Mouse (Mus musculus) heart, embryonic 15.5 days (tissue): ENCODE measurements at regions not wholly inside any gene's neighbourhood (a gene's known extent, or its start where the extent isn't known, plus 50 kb on each side); places are given as distances from the start of the nearest gene placed in this dataset.

Experiments used
- ATAC-seq: fragments of 200-750 bp; cut with Nextera tagmentation; replicated peaks from 2 replicates; pipeline ENCODE4 v1.8.0; 2017; ENCODE audit warnings: low read depth, moderate TSS enrichment; ENCODE audit not compliant: insufficient number of reproducible peaks, insufficient read depth, low FRiP score
- H3K27ac ChIP-seq: fragments of 300-500 bp; sonication (generic); 2 replicates; pipeline ENCODE4 v1.5.1; 2015; ENCODE audit warnings: mild to moderate bottlenecking, inconsistent platforms
- H3K27me3 ChIP-seq: fragments of 300-500 bp; sonication (generic); 2 replicates; pipeline ENCODE4 v1.6.1; 2015; ENCODE audit warnings: inconsistent platforms
- H3K36me3 ChIP-seq: fragments of 300-500 bp; sonication (generic); 2 replicates; pipeline ENCODE4 v1.6.1; 2015; ENCODE audit warnings: mild to moderate bottlenecking, inconsistent platforms
- H3K4me1 ChIP-seq: fragments of 300-500 bp; sonication (generic); replicated peaks from 2 replicates; pipeline ENCODE4 v1.6.1; 2015; ENCODE audit warnings: inconsistent platforms
- H3K4me2 ChIP-seq: fragments of 300-500 bp; sonication (generic); 2 replicates; pipeline ENCODE4 v1.6.1; 2015; ENCODE audit warnings: inconsistent platforms, mild to moderate bottlenecking, moderate library complexity
- H3K4me3 ChIP-seq: fragments of 300-500 bp; sonication (generic); 2 replicates; pipeline ENCODE4 v1.5.1; 2015; ENCODE audit warnings: mild to moderate bottlenecking, inconsistent platforms
- H3K9ac ChIP-seq: fragments of 300-500 bp; sonication (generic); 2 replicates; pipeline ENCODE4 v1.6.1; 2015; ENCODE audit warnings: mild to moderate bottlenecking, inconsistent platforms
- H3K9me3 ChIP-seq: fragments of 300-500 bp; sonication (generic); replicated peaks from 2 replicates; pipeline ENCODE4 v1.6.1; 2016; ENCODE audit warnings: inconsistent platforms
- WGBS: fragments of 180-500 bp; shearing (Covaris S2); methylation state at CpG from one replicate; pipeline ENCODE4 v1.1.7; 2015; ENCODE audit warnings: mixed read lengths; 5-methylcytosine and 5-hydroxymethylcytosine counted together

- ATAC-seq: no peak
- 70% methylated on average over 4 of the region's 4 CpGs for WGBS
These were observed 799.6 kb downstream of the Nr2f2 start for GRCm38 (mm10) chr7:69566949-69567348.

GRCm38 (mm10) chr7:69564432-69564831 is 802.1 kb downstream of the Nr2f2 start:
- H3K9me3 ChIP-seq: no peaks in the 10 kb centered on the region
- WGBS: 72% methylated on average over 2 of the region's 2 CpGs
- ATAC-seq: no peak
- H3K9ac ChIP-seq: no peak overlapping the region
- no peak overlapping the region for H3K27ac ChIP-seq
- no peak overlapping the region for H3K4me3 ChIP-seq
- no peaks in the 10 kb centered on the region for H3K4me1 ChIP-seq
- no peaks in the 10 kb centered on the region for H3K36me3 ChIP-seq
- H3K27me3 ChIP-seq: no peaks in the 10 kb centered on the region
- H3K4me2 ChIP-seq: no peak overlapping the region

More at GRCm38 (mm10) chr7:69566949-69567348, 799.6 kb downstream of the Nr2f2 start:
- Histone ChIP-seq H3K9me3 (no peaks in the 10 kb centered on the region), H3K27me3 (no peaks in the 10 kb centered on the region), H3K4me3 (no peak overlapping the region), H3K4me2 (no peak overlapping the region), H3K36me3 (no peaks in the 10 kb centered on the region), H3K9ac (no peak overlapping the region), H3K27ac (no peak overlapping the region), H3K4me1 (no peaks in the 10 kb centered on the region)

- H3K4me3 ChIP-seq: no peak overlapping the region
- no peak overlapping the region for H3K4me2 ChIP-seq
- H3K4me1 ChIP-seq: no peaks in the 10 kb centered on the region
- WGBS: 68% methylated on average over 8 of the region's 8 CpGs
- H3K27me3 ChIP-seq: no peaks in the 10 kb centered on the region
- no peaks in the 10 kb centered on the region for H3K9me3 ChIP-seq
- no peaks in the 10 kb centered on the region for H3K36me3 ChIP-seq
- no peak overlapping the region for H3K9ac ChIP-seq
- no peak for ATAC-seq
- no peak overlapping the region for H3K27ac ChIP-seq
These were observed 805.7 kb upstream of the Arrdc4 start for GRCm38 (mm10) chr7:69554776-69555175.

- H3K4me3 ChIP-seq: no peak overlapping the region
- no peaks in the 10 kb centered on the region for H3K36me3 ChIP-seq
- no peaks in the 10 kb centered on the region for H3K4me1 ChIP-seq
- no peaks in the 10 kb centered on the region for H3K27me3 ChIP-seq
- WGBS: 66% methylated on average over 6 of the region's 6 CpGs
- H3K9ac ChIP-seq: no peak overlapping the region
- ATAC-seq: no peak
- no peaks in the 10 kb centered on the region for H3K9me3 ChIP-seq
- H3K27ac ChIP-seq: no peak overlapping the region
- no peak overlapping the region for H3K4me2 ChIP-seq
These were observed 804.9 kb upstream of the Arrdc4 start for GRCm38 (mm10) chr7:69553981-69554380.

- Histone ChIP-seq H3K36me3 (no peaks in the 10 kb centered on the region), H3K9ac (no peak overlapping the region), H3K4me2 (no peak overlapping the region), H3K27ac (no peak overlapping the region), H3K4me3 (no peak overlapping the region), H3K4me1 (no peaks in the 10 kb centered on the region), H3K27me3 (no peaks in the 10 kb centered on the region), H3K9me3 (no peaks in the 10 kb centered on the region)
- ATAC-seq: no peak
- WGBS: 94% methylated on average over 1 of the region's 1 CpGs
These were observed 787.0 kb upstream of the Arrdc4 start for GRCm38 (mm10) chr7:69536072-69536471.

GRCm38 (mm10) chr7:69513966-69514365 is 764.9 kb upstream of the Arrdc4 start:
- 56% methylated on average over 2 of the region's 2 CpGs for WGBS
- Histone ChIP-seq H3K4me3 (no peak overlapping the region), H3K4me2 (no peak overlapping the region), H3K9ac (no peak overlapping the region), H3K4me1 (no peaks in the 10 kb centered on the region), H3K36me3 (no peaks in the 10 kb centered on the region), H3K27me3 (no peaks in the 10 kb centered on the region), H3K27ac (no peak overlapping the region), H3K9me3 (no peaks in the 10 kb centered on the region)
- ATAC-seq: no peak

GRCm38 (mm10) chr7:69510389-69510788 is 761.3 kb upstream of the Arrdc4 start:
- Histone ChIP-seq H3K27ac (no peak overlapping the region), H3K4me2 (peak overlapping the region; percentile 40), H3K27me3 (no peaks in the 10 kb centered on the region), H3K4me1 (no peaks in the 10 kb centered on the region), H3K36me3 (no peaks in the 10 kb centered on the region), H3K9me3 (no peaks in the 10 kb centered on the region), H3K9ac (no peak overlapping the region), H3K4me3 (peak overlapping the region; percentile 26)
- 54% methylated on average over 8 of the region's 8 CpGs for WGBS
- ATAC-seq: no peak

GRCm38 (mm10) chr7:69493062-69493930 is 744.3 kb upstream of the Arrdc4 start:
- Histone ChIP-seq H3K4me2 (peak overlapping the region; percentile 33), H3K27ac (no peak overlapping the region), H3K4me1 (no peaks in the 10 kb centered on the region), H3K9me3 (no peaks in the 10 kb centered on the region), H3K9ac (no peak overlapping the region), H3K36me3 (no peaks in the 10 kb centered on the region), H3K27me3 (peaks cover 9% of the 10 kb centered on the region; the same call in 1 of the 2 replicates), H3K4me3 (0 out of 2 replicates have a peak overlapping the region, but pooled peaks have one; percentile 0)
- ATAC-seq: no peak
- 49% methylated on average over 18 of the region's 18 CpGs for WGBS

- 35% methylated on average over 16 of the region's 16 CpGs for WGBS
- Histone ChIP-seq H3K4me3 (no peak overlapping the region), H3K27ac (no peak overlapping the region), H3K4me2 (no peak overlapping the region), H3K9me3 (no peaks in the 10 kb centered on the region), H3K4me1 (no peaks in the 10 kb centered on the region), H3K27me3 (peaks cover 9% of the 10 kb centered on the region; the same call in 1 of the 2 replicates), H3K36me3 (no peaks in the 10 kb centered on the region), H3K9ac (no peak overlapping the region)
- no peak for ATAC-seq
These were observed 741.8 kb upstream of the Arrdc4 start for GRCm38 (mm10) chr7:69490566-69491466.

GRCm38 (mm10) chr7:69488630-69489029 is 739.6 kb upstream of the Arrdc4 start:
- Histone ChIP-seq H3K9ac (no peak overlapping the region), H3K4me3 (no peak overlapping the region), H3K36me3 (no peaks in the 10 kb centered on the region), H3K9me3 (no peaks in the 10 kb centered on the region), H3K4me2 (no peak overlapping the region), H3K27me3 (peaks cover 9% of the 10 kb centered on the region; the same call in 1 of the 2 replicates), H3K4me1 (no peaks in the 10 kb centered on the region), H3K27ac (no peak overlapping the region)
- WGBS: 68% methylated on average over 6 of the region's 6 CpGs
- ATAC-seq: no peak

- H3K4me1 ChIP-seq: no peaks in the 10 kb centered on the region
- peaks cover 9% of the 10 kb centered on the region; the same call in 1 of the 2 replicates for H3K27me3 ChIP-seq
- 29% methylated on average over 3 of the region's 3 CpGs for WGBS
- H3K36me3 ChIP-seq: no peaks in the 10 kb centered on the region
- H3K27ac ChIP-seq: no peak overlapping the region
- ATAC-seq: no peak
- H3K4me3 ChIP-seq: no peak overlapping the region
- H3K4me2 ChIP-seq: no peak overlapping the region
- no peak overlapping the region for H3K9ac ChIP-seq
- H3K9me3 ChIP-seq: no peaks in the 10 kb centered on the region
These were observed 738.1 kb upstream of the Arrdc4 start for GRCm38 (mm10) chr7:69487111-69487510.
